Mouse (Mus musculus) embryonic facial prominence, embryonic 10.5 days (tissue): ENCODE results near the gene Mrps9. TPM values are rescaled to one million over a fixed set of nuclear protein-coding genes. Genes with fewer than 3 reads are reported as not detected.

Experiments
- DNase-seq: peaks from one replicate; pipeline ENCODE4 v3.0.0-alpha.2; 2017; ENCODE audit warnings: low spot score
- H3K27ac ChIP-seq: fragments of 300-500 bp; sonication (generic); replicated peaks from 2 replicates; pipeline ENCODE4 v1.5.1; 2016; ENCODE audit warnings: mild to moderate bottlenecking
- H3K27me3 ChIP-seq: fragments of 300-500 bp; sonication (generic); replicated peaks from 2 replicates; pipeline ENCODE4 v1.6.1; 2016; ENCODE audit warnings: low read depth, mild to moderate bottlenecking; ENCODE audit not compliant: poor library complexity, severe bottlenecking
- H3K36me3 ChIP-seq: fragments of 300-500 bp; sonication (generic); replicated peaks from 2 replicates; pipeline ENCODE4 v1.6.1; 2016; ENCODE audit warnings: mild to moderate bottlenecking, moderate library complexity
- H3K4me1 ChIP-seq: fragments of 300-500 bp; sonication (generic); 2 replicates; pipeline ENCODE4 v1.6.1; 2016
- H3K4me3 ChIP-seq: fragments of 300-500 bp; sonication (generic); 2 replicates; pipeline ENCODE4 v1.5.1; 2016; ENCODE audit warnings: mild to moderate bottlenecking, moderate library complexity
- H3K9me3 ChIP-seq: fragments of 300-500 bp; sonication (generic); 2 replicates; pipeline ENCODE4 v1.6.1; 2016; ENCODE audit warnings: mild to moderate bottlenecking
- WGBS: fragments of 180-500 bp; shearing (Covaris S2); methylation state at CpG from one replicate; pipeline ENCODE4 v1.1.7; 2016; 5-methylcytosine and 5-hydroxymethylcytosine counted together
- polyA plus RNA-seq: library from polyadenylated mRNA; unstranded; fragments of >200 nt; fragmentation: Nextera tagmentation; extraction: Ambion mirVana; gene quantifications from 2 replicates; pipeline ENCODE4 v1.2.1, GENCODE M21; 2016

The Mrps9 gene
- polyA plus RNA-seq, 1 experiment from 2014 or later, result 60.2 TPM

DNA sequence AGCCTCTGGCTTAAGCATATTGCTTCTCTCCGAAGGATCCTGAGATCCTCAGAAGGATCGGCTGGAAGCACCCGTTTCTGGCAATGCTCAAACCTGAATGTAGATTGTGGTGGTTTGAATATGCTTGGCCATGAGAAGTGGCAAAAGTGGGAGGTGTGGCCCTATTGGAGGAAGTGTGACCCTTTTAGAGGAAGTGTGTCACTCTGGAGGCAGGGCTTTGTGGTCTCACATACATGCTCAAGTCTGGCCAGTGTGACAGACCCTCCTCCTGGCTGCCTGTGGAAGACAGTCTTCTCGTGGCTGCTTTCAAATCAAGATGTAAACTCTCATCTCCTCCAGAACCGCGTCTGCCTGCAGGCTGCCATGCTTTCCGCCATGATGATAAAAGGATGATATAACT, 65.7 kb downstream of the Mrps9 start:
- no peaks in the 10 kb centered on the region for H3K27me3 ChIP-seq
- 87% methylated on average over 7 of the region's 7 CpGs for WGBS

GRCm38 (mm10) chr1:42917908-42918307, 66.9 kb downstream of the Mrps9 start:
- Histone ChIP-seq H3K27ac (no peak overlapping the region), H3K27me3 (no peaks in the 10 kb centered on the region), H3K36me3 (no peaks in the 10 kb centered on the region), H3K9me3 (no peaks in the 10 kb centered on the region), H3K4me3 (peak overlapping the region; percentile 31), H3K4me1 (peaks cover 9% of the 10 kb centered on the region)
- WGBS, result 11% methylated on average over 4 of the region's 4 CpGs
- peak; percentile 70 for DNase-seq

More for the DNA sequence above, 65.7 kb downstream of the Mrps9 start:
- no peak for DNase-seq
- H3K9me3 ChIP-seq, result no peaks in the 10 kb centered on the region
- no peak overlapping the region for H3K4me3 ChIP-seq
- no peaks in the 10 kb centered on the region for H3K36me3 ChIP-seq
- H3K4me1 ChIP-seq, result peaks cover 9% of the 10 kb centered on the region
- no peak overlapping the region for H3K27ac ChIP-seq

GRCm38 (mm10) chr1:42923924-42924323, 72.9 kb downstream of the Mrps9 start:
- H3K4me3 ChIP-seq, result no peak overlapping the region
- H3K27me3 ChIP-seq, result no peaks in the 10 kb centered on the region
- peaks cover 4% of the 10 kb centered on the region; the same call in 1 of the 2 replicates for H3K4me1 ChIP-seq
- no peak for DNase-seq
- H3K9me3 ChIP-seq, result no peaks in the 10 kb centered on the region
- WGBS, result 70% methylated on average over 5 of the region's 5 CpGs
- H3K27ac ChIP-seq, result no peak overlapping the region
- H3K36me3 ChIP-seq, result no peaks in the 10 kb centered on the region

DNA sequence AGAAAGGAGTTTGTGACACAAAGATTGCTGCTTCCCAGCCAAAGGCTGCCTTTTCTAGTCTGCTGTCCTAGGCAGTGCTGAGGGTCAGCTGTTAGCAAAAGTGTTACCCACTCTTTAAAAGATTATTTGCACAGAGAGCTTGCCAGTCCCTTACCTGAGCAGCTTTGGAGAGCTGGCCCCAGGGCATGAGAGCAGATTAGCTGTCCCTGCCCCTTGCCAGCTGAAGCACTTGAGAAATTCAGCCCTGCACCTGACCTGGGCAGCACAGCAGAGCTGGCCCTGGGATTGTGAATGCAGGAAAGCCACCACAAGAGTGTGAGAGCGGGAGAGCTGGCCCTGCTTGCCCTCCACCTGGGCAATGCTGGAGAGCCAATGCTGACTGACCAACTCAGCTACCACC, 82.6 kb downstream of the Mrps9 start:
- Histone ChIP-seq H3K4me3 (no peak overlapping the region), H3K36me3 (no peaks in the 10 kb centered on the region), H3K27me3 (no peaks in the 10 kb centered on the region), H3K4me1 (0 out of 2 replicates have a peak, but pooled peaks cover 9% of the 10 kb centered on the region), H3K27ac (no peak overlapping the region), H3K9me3 (no peaks in the 10 kb centered on the region)
- 77% methylated on average over 1 of the region's 1 CpGs for WGBS
- DNase-seq, result no peak

- DNase-seq, result no peak
- peaks cover 12% of the 10 kb centered on the region for H3K4me1 ChIP-seq
- H3K36me3 ChIP-seq, result no peaks in the 10 kb centered on the region
- peaks cover 7% of the 10 kb centered on the region for H3K27me3 ChIP-seq
- no peak overlapping the region for H3K4me3 ChIP-seq
- no peaks in the 10 kb centered on the region for H3K9me3 ChIP-seq
- no peak overlapping the region for H3K27ac ChIP-seq
- WGBS, result 79% methylated on average over 4 of the region's 4 CpGs
Measured at GRCm38 (mm10) chr1:42948486-42948885, 97.5 kb downstream of the Mrps9 start.

GRCm38 (mm10) chr1:42952734-42953481, 101.9 kb downstream of the Mrps9 start, which contains the start of gene Gpr45:
Gene Gpr45 (plus strand): TSS chr1:42952872.
- Histone ChIP-seq H3K27ac (peak within 1 kb of the TSS; percentile 97), H3K9me3 (no peaks in the 10 kb centered on the region), H3K36me3 (no peaks in the 10 kb centered on the region), H3K4me3 (peak within 1 kb of the TSS; percentile 91), H3K4me1 (peaks cover 16% of the 10 kb centered on the region), H3K27me3 (peaks cover 7% of the 10 kb centered on the region)
- peak; percentile 80 for DNase-seq
- 1% methylated on average over 71 of the region's 71 CpGs for WGBS

DNA sequence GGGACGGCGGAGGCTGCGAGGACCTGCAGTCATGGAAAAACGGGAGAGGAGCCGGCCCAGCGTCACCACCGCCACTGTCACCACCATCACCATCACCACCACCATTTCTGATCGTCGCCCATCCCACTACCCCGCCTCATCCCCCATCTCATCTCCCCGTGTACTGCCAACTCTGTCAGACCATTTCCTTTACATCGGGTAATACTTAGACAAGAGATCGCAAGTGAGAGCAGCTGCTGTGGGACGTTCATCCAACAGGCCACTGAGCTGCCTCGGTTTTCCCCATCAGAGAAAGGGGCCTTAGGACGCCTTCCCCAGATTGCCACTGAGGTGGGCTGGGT, 102.4 kb downstream of the Mrps9 start:
- Histone ChIP-seq H3K27me3 (peaks cover 7% of the 10 kb centered on the region), H3K4me1 (peaks cover 16% of the 10 kb centered on the region), H3K27ac (peak overlapping the region; percentile 97), H3K9me3 (no peaks in the 10 kb centered on the region), H3K4me3 (peak overlapping the region; percentile 91), H3K36me3 (no peaks in the 10 kb centered on the region)
- whole genome bisulfite sequencing, result under 1% methylated on average over 16 of the region's 16 CpGs
- DNase-seq, result no peak

Other genes starting within 250 kb of the Mrps9 start
- gene Pou3f3, start 155.5 kb upstream of the Mrps9 start, polyA plus RNA-seq, result 6.8 and 7.5 TPM in 2 replicates
- 13.1 and 14.7 TPM in 2 replicates for gene Gpr45, start 101.6 kb downstream of the Mrps9 start, polyA plus RNA-seq
- gene Tgfbrap1, start 247.4 kb downstream of the Mrps9 start, polyA plus RNA-seq, result 12.4 and 12.8 TPM in 2 replicates
- gene AI597479, start 247.5 kb downstream of the Mrps9 start, polyA plus RNA-seq, result 40.0 and 43.3 TPM in 2 replicates